Mouse (Mus musculus) heart, adult 2 months (tissue): Measurements from ENCODE around the gene Dnajc5g. TPM values are rescaled to one million over a fixed set of nuclear protein-coding genes. Genes with fewer than 3 reads are reported as not detected.

Experiments used
- DNase-seq, 2 experiments: peaks; one replicate each; pipeline ENCODE4 v3.0.0; 2021
- H3K27ac ChIP-seq: fragments of 200-600 bp; 2 replicates; pipeline ENCODE4 v1.8.1; 2022
- H3K27me3 ChIP-seq: fragments of 200-500 bp; 2 replicates; pipeline ENCODE4 v1.6.1; 2012; ENCODE audit warnings: mild to moderate bottlenecking, low read length, inconsistent platforms, mixed read lengths; ENCODE audit not compliant: control insufficient read depth, insufficient read depth
- H3K36me3 ChIP-seq: fragments of 200-500 bp; 2 replicates; pipeline ENCODE4 v1.6.1; 2012; ENCODE audit warnings: low read length, inconsistent platforms; ENCODE audit not compliant: control insufficient read depth, insufficient read depth
- H3K4me1 ChIP-seq: fragments of 200-500 bp; 2 replicates; pipeline ENCODE4 v1.6.1; 2011; ENCODE audit warnings: low read length; ENCODE audit not compliant: control insufficient read depth, insufficient read depth
- H3K4me3 ChIP-seq: fragments of 200-600 bp; 2 replicates; pipeline ENCODE4 v1.8.1; 2022
- H3K79me2 ChIP-seq: fragments of 200-500 bp; replicated peaks from 2 replicates; pipeline ENCODE4 v1.6.1; 2012; ENCODE audit warnings: mild to moderate bottlenecking, inconsistent platforms, low read length, moderate library complexity, mixed read lengths; ENCODE audit not compliant: control insufficient read depth, insufficient read depth
- H3K9ac ChIP-seq: fragments of 200-500 bp; 2 replicates; pipeline ENCODE4 v1.6.1; 2012; ENCODE audit warnings: low read depth, mild to moderate bottlenecking, control low read depth, inconsistent platforms, low read length, mixed read lengths
- CTCF ChIP-seq: fragments of 200-600 bp; IDR thresholded peaks from 2 replicates; pipeline ENCODE4 v1.8.1; 2022; ENCODE audit warnings: antibody characterized with exemption, mild to moderate bottlenecking, moderate library complexity
- EP300 ChIP-seq: fragments of 200-500 bp; IDR thresholded peaks from 2 replicates; pipeline ENCODE4 v1.6.1; 2011; ENCODE audit warnings: low read depth, low read length, control low read depth; ENCODE audit not compliant: insufficient read depth
- POLR2A ChIP-seq: fragments of 200-500 bp; IDR thresholded peaks from 2 replicates; pipeline ENCODE4 v1.6.1; 2011; ENCODE audit warnings: mild to moderate bottlenecking, low read depth, low read length, control low read depth; ENCODE audit not compliant: insufficient read depth
- WGBS: fragments of 180-500 bp; shearing (Covaris S2); methylation state at CpG from one replicate; pipeline ENCODE4 v1.1.7; 2018; 5-methylcytosine and 5-hydroxymethylcytosine counted together
- intact Hi-C: fragments of 180-260 bp; cut with DNase I; formaldehyde crosslinking; loops from one replicate; pipeline ENCODE4 v1.15.1; 2025
- polyA plus RNA-seq: library from polyadenylated mRNA; depleted of rRNA; stranded (reverse); fragments of >200 nt; gene quantifications from 2 replicates; pipeline ENCODE4 v1.2.3, GENCODE M21; 2012
- total RNA-seq, 2 experiments: library from RNA; stranded (reverse); gene quantifications; 2 replicates each; pipeline ENCODE4 v1.2.3; 2021

The Dnajc5g gene
- total and polyA plus RNA-seq, 3 experiments: not detected

DNA sequence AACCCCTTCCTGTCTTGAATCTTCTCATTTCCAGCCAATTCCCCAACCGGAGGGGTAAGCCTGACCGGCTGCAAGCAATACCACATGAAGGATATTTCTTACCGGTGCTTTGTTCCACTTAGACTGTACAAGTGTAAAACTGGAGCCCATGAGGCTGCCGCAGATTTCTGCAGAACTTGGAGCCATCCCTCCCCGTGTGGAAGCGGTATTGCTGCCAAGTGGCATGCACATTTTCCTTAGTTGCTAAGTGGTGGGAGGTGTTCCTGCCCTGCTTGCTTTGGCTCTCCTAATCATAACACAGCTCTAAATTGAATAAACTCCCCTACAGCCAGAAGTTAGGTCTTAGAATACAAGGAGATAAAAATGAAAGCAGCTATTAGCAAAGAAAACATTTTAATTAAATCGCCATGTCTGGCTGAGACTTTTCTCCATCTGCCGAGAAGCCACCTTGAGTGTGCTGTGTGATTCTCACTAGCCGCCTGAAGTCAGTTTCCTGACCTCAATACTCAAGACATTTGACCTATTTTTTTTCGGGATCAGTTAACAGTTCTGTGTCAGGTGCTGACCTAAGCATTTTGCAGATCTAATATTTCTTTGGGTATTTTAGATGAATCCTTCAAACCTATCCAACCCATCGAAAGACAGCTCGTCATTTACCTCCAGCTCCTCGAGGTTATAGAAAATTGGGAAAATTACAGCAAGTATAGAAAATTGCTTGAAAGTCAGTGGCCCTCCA is 25.9 kb upstream of the Dnajc5g start:
- 43% methylated on average over 13 of the region's 13 CpGs for WGBS
- Histone ChIP-seq H3K4me3 (no peak overlapping the region), H3K4me1 (no peaks in the 10 kb centered on the region; the same call in none of the 2 replicates), H3K79me2 (no peaks in the 10 kb centered on the region), H3K36me3 (no peaks in the 10 kb centered on the region), H3K9ac (no peak overlapping the region), H3K27ac (no peak overlapping the region), H3K27me3 (no peaks in the 10 kb centered on the region)
- intact Hi-C loops: no loop called here
- TF ChIP-seq EP300 (no peak), POLR2A (no peak), CTCF (no peak)
- peak in 1 of 2 experiments; percentile 18 for DNase-seq

DNA sequence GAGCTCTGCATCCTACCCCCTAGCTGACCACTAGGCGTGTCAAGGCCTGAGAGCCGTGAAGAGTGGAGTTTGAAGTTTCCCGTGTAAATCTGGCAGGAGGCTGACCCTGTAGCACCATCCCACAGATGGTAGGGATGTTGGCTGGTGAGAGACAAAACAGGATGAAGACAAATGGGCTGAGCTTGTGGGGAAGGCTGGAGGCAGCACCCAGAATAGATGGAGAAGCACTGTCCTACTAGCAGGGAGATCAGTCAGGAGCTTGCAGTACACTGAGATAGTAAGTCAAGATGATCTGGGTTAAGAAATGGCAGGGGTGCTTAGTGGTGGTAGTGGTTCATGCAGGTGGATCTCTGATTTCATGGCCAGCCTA is 25.3 kb upstream of the Dnajc5g start:
- no peak overlapping the region for H3K27ac ChIP-seq
- no peak overlapping the region for H3K9ac ChIP-seq
- H3K79me2 ChIP-seq: no peaks in the 10 kb centered on the region
- H3K4me1 ChIP-seq: no peaks in the 10 kb centered on the region; the same call in none of the 2 replicates
- H3K36me3 ChIP-seq: no peaks in the 10 kb centered on the region
- H3K4me3 ChIP-seq: no peak overlapping the region
- intact Hi-C loops: no loop called here
- no peaks in the 10 kb centered on the region for H3K27me3 ChIP-seq
- no peak for DNase-seq
- TF ChIP-seq EP300: no peak
- WGBS: 70% methylated on average over 3 of the region's 3 CpGs

DNA sequence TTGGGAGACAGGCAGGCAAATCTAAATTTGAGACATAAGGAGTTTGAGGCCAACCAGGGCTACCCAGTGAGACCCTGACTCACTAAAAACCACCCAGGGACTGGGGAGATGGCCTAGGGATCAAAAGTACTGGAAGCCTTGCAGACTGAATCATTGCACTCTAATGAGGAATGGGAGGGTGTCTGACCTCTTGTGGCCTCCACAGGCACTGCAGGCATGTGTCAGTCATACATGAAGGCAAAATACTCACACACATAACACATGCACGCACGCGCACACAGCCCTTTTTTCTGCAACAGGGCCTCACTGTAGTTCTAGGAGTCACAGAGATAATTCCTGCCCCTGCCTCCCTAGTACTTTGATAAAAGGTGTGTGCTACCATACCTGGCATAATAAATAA is 24.7 kb upstream of the Dnajc5g start:
- intact Hi-C loops: no loop called here
- H3K36me3 ChIP-seq: no peaks in the 10 kb centered on the region

DNA sequence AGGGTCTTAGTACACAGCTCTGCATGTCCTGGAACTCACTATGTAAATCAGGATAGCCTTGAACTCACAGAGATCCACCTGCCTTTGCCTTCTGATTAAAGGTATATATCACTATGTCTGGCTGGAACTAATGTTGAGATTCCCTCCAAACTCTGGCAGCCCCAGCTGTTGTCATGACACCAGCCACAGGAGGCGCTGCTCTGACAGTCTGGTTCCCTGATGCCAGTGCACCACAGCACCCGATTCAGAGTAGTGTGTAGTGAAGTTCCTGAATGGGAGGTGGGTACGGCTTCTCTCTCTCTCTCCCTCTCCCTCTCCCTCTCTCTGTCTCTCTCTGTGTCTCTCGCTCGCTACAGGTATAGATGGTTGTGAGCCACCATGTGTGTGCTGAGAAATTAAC is 23.7 kb upstream of the Dnajc5g start:
- intact Hi-C loops: loop anchor here (2.0 kb wide), 1 partner anchor 28 kb away; no protein-coding TSS in a partner anchor
- H3K9ac ChIP-seq: no peak overlapping the region
- H3K4me1 ChIP-seq: no peaks in the 10 kb centered on the region; the same call in none of the 2 replicates
- TF ChIP-seq CTCF: peak; percentile 74
- no peak for TF ChIP-seq POLR2A
- no peak for TF ChIP-seq EP300
- no peak overlapping the region for H3K4me3 ChIP-seq
- WGBS: 21% methylated on average over 5 of the region's 5 CpGs
- H3K79me2 ChIP-seq: no peaks in the 10 kb centered on the region
- no peak overlapping the region for H3K27ac ChIP-seq
- no peaks in the 10 kb centered on the region for H3K27me3 ChIP-seq
- no peaks in the 10 kb centered on the region for H3K36me3 ChIP-seq
- peak; percentile 65 to 74 for DNase-seq

More for the DNA sequence above, 24.7 kb upstream of the Dnajc5g start:
- no peaks in the 10 kb centered on the region for H3K79me2 ChIP-seq
- H3K4me1 ChIP-seq: no peaks in the 10 kb centered on the region; the same call in none of the 2 replicates
- H3K4me3 ChIP-seq: no peak overlapping the region
- 90% methylated on average over 3 of the region's 3 CpGs for WGBS
- H3K9ac ChIP-seq: no peak overlapping the region
- DNase-seq: no peak
- no peaks in the 10 kb centered on the region for H3K27me3 ChIP-seq
- H3K27ac ChIP-seq: no peak overlapping the region
- peak; percentile 74 for TF ChIP-seq CTCF
- no peak for TF ChIP-seq EP300
- TF ChIP-seq POLR2A: no peak

DNA sequence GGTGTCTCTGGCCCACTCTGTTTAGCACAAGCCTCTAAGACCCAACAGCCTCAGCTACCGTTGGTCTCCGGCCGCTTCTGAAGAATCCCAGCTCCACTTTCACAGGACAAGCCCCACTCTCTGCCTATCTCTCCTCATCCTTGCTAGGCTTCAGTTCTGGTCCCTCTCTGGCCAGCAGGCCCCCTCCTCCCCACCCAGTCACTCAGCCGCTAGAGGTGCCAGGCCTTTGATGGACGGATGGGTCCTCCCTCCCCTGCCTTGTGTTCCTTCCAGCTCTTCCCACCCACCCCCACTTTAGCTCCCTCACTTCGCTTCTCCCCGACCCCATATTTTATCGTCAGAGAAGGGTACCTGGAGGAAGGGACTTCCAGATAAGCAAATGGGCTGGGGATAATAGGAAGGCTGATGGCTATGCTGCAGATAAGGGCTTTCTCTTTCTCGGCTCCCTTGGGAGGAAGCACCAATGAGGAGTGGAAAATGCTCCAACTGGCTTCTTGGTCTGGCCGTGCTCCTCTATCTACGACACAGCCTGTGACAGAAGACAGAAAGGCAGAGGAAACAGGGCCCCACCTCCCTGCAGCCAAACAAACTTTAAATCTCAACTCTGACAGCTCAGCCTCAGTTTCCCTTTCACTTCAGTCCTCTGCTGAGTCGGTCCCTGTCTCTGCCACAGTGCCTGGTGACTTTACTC is 23.0 kb upstream of the Dnajc5g start:
- Histone ChIP-seq H3K36me3 (no peaks in the 10 kb centered on the region), H3K27me3 (no peaks in the 10 kb centered on the region), H3K4me3 (0 out of 2 replicates have a peak overlapping the region, but pooled peaks have one; percentile 10), H3K27ac (peak overlapping the region; percentile 15), H3K79me2 (no peaks in the 10 kb centered on the region), H3K9ac (no peak overlapping the region), H3K4me1 (no peaks in the 10 kb centered on the region; the same call in none of the 2 replicates)
- WGBS: 11% methylated on average over 12 of the region's 12 CpGs
- intact Hi-C loops: loop anchor here (2.0 kb wide), 1 partner anchor 28 kb away; no protein-coding TSS in a partner anchor
- TF ChIP-seq POLR2A (no peak), EP300 (no peak), CTCF (no peak)
- peak; percentile 37 to 39 for DNase-seq

DNA sequence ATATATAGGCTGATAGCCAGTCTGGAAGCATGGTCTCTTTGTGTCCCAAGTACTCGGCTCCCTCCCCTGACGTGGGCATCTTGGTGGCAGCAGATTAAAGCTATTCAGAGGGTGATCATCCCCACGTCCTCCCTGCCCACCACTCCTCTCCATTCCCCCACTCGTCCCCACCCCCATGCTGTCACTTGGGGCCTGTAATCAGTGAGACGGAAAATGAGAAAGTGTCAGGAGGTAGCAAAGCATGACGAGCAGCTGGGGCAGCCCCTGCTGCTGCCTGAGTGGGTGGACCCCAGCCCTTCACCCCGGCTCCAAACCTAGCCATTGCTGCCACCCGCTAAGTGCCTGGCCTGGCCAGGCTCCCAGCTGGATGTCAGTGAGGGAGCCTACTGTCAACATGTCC is 22.1 kb upstream of the Dnajc5g start:
- intact Hi-C loops: loop anchor here (2.0 kb wide), 1 partner anchor 27 kb away; no protein-coding TSS in a partner anchor
- TF ChIP-seq CTCF (no peak), EP300 (no peak), POLR2A (no peak)
- Histone ChIP-seq H3K4me1 (no peaks in the 10 kb centered on the region; the same call in none of the 2 replicates), H3K27me3 (no peaks in the 10 kb centered on the region; the same call in 1 of the 2 replicates), H3K36me3 (no peaks in the 10 kb centered on the region), H3K4me3 (no peak overlapping the region), H3K27ac (no peak overlapping the region), H3K79me2 (no peaks in the 10 kb centered on the region), H3K9ac (no peak overlapping the region)
- 18% methylated on average over 8 of the region's 8 CpGs for WGBS
- DNase-seq: no peak
